Mouse (Mus musculus) limb, embryonic 14.5 days (tissue): ENCODE data around the gene Ube2d1. TPM values are rescaled to one million over a fixed set of nuclear protein-coding genes. Genes with fewer than 3 reads are reported as not detected.

Source experiments
- ATAC-seq: fragments of 200-750 bp; cut with Nextera tagmentation; 2 replicates; pipeline ENCODE4 v1.8.0; 2017; ENCODE audit warnings: low read depth, moderate number of reproducible peaks, moderate TSS enrichment; ENCODE audit not compliant: low FRiP score
- DNase-seq: peaks from one replicate; pipeline ENCODE4 v3.0.0-alpha.2; 2015; ENCODE audit warnings: low spot score
- H3K27ac ChIP-seq: fragments of 300-500 bp; sonication (generic); replicated peaks from 2 replicates; pipeline ENCODE4 v1.5.1; 2014; ENCODE audit warnings: low read depth, mild to moderate bottlenecking, low read length, moderate library complexity, mixed read lengths
- H3K27me3 ChIP-seq: fragments of 300-500 bp; sonication (generic); 2 replicates; pipeline ENCODE4 v1.6.1; 2014; ENCODE audit warnings: low read length, mixed read lengths; ENCODE audit not compliant: control insufficient read depth, insufficient read depth
- H3K36me3 ChIP-seq: fragments of 300-500 bp; sonication (generic); 2 replicates; pipeline ENCODE4 v1.6.1; 2014; ENCODE audit warnings: mild to moderate bottlenecking, low read length, moderate library complexity, mixed read lengths; ENCODE audit not compliant: control insufficient read depth, insufficient read depth
- H3K4me1 ChIP-seq: fragments of 300-500 bp; sonication (generic); 2 replicates; pipeline ENCODE4 v1.6.1; 2014; ENCODE audit warnings: antibody characterized with exemption, low read length, mixed read lengths; ENCODE audit not compliant: control insufficient read depth, insufficient read depth
- H3K4me2 ChIP-seq: fragments of 300-500 bp; sonication (generic); replicated peaks from 2 replicates; pipeline ENCODE4 v1.6.1; 2014; ENCODE audit warnings: low read depth, mild to moderate bottlenecking, low read length, moderate library complexity; ENCODE audit not compliant: severe bottlenecking
- H3K4me3 ChIP-seq: fragments of 300-500 bp; sonication (generic); replicated peaks from 2 replicates; pipeline ENCODE4 v1.5.1; 2014; ENCODE audit warnings: low read length
- H3K9ac ChIP-seq: fragments of 300-500 bp; sonication (generic); 2 replicates; pipeline ENCODE4 v1.6.1; 2014; ENCODE audit warnings: mild to moderate bottlenecking, low read depth, low read length, moderate library complexity; ENCODE audit not compliant: severe bottlenecking
- H3K9me3 ChIP-seq: fragments of 300-500 bp; sonication (generic); 2 replicates; pipeline ENCODE4 v1.6.1; 2016; ENCODE audit warnings: low read length; ENCODE audit not compliant: control insufficient read depth
- POLR2A ChIP-seq: fragments of 200-500 bp; IDR thresholded peaks from 2 replicates; pipeline ENCODE4 v1.8.0; 2012; ENCODE audit warnings: inconsistent platforms, mild to moderate bottlenecking, moderate library complexity, borderline replicate concordance; ENCODE audit not compliant: insufficient read depth, insufficient read length; ENCODE audit errors: extremely low read depth
- WGBS: fragments of 180-500 bp; shearing (Covaris S2); extraction: QIAGEN DNeasy Blood & Tissue Kit; methylation state at CpG from one replicate; pipeline ENCODE4 v1.1.7; 2014; 5-methylcytosine and 5-hydroxymethylcytosine counted together
- polyA plus RNA-seq, 2 experiments: library from polyadenylated mRNA; depleted of rRNA in 1 of 2; stranded (reverse) in 1 of 2; unstranded in 1 of 2; fragments of >200 nt; fragmentation: Nextera tagmentation in 1 of 2; extraction: Ambion mirVana in 1 of 2; gene quantifications; 2 replicates each; pipeline versions ENCODE4 v1.2.1 to v1.2.3; 2012 to 2014

Gene Ube2d1
- polyA plus RNA-seq, 2 experiments: 76.3 to 89.5 TPM

DNA sequence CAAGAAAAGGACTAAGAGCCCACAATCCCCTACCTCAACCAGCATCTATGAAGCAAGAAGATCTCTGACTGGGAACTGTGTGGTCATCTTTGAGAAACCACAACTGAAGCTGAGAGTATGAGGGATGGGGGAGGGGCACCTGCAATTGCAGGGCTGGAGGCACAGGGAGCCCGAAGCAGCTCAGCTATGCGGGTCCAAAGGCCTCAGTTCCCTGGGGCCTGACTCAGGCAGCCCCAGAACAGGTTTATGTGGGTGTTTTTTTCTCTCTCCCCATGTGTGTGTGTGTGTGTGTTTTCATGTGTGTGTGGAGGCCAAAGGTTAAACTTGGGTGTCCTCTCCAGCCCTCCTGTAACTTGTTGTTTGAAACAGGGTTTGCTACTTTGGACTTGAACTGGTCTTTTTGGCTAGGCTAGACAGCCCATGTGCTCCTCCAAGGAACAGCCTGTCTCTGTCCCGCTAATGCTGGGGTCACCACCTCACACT lies 6.2 kb upstream of the Ube2d1 start:
- ATAC-seq: no peak
- no peak for TF ChIP-seq POLR2A
- WGBS: 18% methylated on average over 3 of the region's 3 CpGs
- DNase-seq: no peak
- Histone ChIP-seq H3K4me1 (0 out of 2 replicates have a peak, but pooled peaks cover 3% of the 10 kb centered on the region), H3K4me3 (no peak overlapping the region), H3K9ac (no peak overlapping the region), H3K36me3 (no peaks in the 10 kb centered on the region), H3K27ac (no peak overlapping the region), H3K9me3 (no peaks in the 10 kb centered on the region), H3K4me2 (no peak overlapping the region), H3K27me3 (no peaks in the 10 kb centered on the region)

DNA sequence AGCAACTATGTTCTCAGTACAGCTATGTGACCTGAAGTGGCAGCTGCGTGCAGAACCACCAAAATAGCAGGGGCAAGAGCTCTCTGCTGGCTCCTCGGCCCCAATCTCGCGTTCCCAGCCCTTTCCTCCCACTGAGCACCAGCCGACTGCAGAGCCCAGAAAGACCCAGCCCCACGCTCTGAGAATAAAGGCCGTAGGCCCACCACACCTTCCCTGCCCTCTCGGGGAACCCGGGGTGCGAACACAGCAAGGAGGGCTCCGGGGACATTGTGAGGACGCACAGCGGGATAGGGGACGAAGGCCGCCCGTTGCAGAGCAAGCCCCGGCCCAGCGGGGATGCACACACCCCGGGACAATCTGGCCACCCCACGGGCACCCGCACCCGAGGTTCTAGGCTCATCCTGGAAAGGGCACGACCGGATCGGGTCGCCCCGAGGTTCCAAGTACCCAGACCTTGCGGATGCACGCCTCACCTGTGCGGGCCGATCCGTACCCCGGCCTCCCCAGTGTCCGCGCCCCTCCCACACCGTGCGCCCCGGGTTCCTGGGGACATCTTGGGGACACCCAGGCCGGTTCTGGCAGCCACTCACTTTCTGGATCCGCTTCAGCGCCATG lies 444 bp downstream of the Ube2d1 start:
- H3K4me1 ChIP-seq: peaks cover 14% of the 10 kb centered on the region
- 0 out of 2 replicates have a peak, but pooled peaks cover 3% of the 10 kb centered on the region for H3K36me3 ChIP-seq
- ATAC-seq (peak; percentile 77), DNase-seq (peak; percentile 28)
- peak overlapping the region; percentile 70 for H3K4me2 ChIP-seq
- H3K27ac ChIP-seq: peak overlapping the region; percentile 48; the same call in 1 of the 2 replicates
- peak overlapping the region; percentile 94 for H3K9ac ChIP-seq
- 0 out of 2 replicates have a peak, but pooled peaks have one; percentile 15 for TF ChIP-seq POLR2A
- H3K27me3 ChIP-seq: no peaks in the 10 kb centered on the region
- H3K4me3 ChIP-seq: peak overlapping the region; percentile 79
- under 1% methylated on average over 32 of the region's 41 CpGs for WGBS
- H3K9me3 ChIP-seq: no peaks in the 10 kb centered on the region

DNA sequence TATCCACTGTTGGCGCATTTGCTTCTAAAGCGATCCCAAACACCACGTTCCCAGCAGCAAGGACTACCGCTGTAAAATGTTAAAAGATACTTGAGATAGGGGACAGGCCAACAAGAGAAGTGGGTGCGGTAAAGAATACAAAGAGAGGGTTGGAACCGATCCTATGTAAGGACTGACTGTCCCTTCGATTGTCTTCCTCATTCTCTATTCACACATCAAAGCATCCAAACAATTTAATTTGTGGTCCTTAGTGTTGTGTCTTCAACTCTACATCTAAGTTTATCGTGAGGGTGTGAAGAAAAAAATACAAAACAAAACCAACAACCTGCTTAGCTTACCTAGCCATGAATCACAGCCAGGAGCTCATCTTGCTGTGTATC lies 941 bp downstream of the Ube2d1 start:
- Histone ChIP-seq H3K27ac (no peak overlapping the region), H3K9me3 (no peaks in the 10 kb centered on the region), H3K36me3 (0 out of 2 replicates have a peak, but pooled peaks cover 3% of the 10 kb centered on the region), H3K4me3 (peak overlapping the region; percentile 79), H3K4me1 (peaks cover 14% of the 10 kb centered on the region), H3K9ac (peak overlapping the region; percentile 94), H3K27me3 (no peaks in the 10 kb centered on the region), H3K4me2 (peak overlapping the region; percentile 70)
- DNase-seq (no peak), ATAC-seq (no peak)
- WGBS: 11% methylated on average over 8 of the region's 8 CpGs
- no peak for TF ChIP-seq POLR2A

DNA sequence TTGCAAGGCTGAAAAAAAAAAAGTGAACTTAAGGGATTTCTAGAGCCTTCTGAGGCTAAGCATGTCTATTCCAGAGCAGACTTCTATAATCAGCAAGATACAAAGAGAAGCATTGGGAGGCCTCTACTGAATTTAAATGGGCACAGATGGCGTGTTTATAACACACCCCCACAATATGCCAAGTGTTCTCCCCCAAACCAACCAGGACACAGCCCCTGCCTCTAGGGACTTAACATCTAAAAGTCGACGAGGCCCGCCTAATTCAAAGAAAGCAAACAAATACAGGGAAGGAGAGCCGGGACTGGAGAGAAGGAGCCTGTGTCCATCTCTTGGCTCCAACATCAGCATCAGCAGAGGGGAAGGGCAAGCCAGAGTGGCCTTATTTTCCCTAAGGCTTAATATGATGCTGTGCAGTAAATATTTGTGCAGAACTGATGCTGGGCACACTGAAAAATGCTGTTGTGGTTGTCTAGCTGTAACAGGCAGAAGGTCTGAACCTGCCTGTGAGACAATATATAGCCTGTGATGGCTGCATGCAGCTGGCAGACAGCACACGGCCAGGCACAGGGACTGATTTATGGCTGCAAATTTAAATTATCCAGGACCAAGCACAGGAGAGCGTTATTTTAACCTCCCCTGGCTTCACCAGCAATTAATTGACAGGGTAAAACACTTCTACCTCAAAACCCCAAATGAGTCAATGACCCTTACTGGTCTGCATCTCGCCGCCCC lies 11.9 kb downstream of the Ube2d1 start:
- Histone ChIP-seq H3K9ac (no peak overlapping the region), H3K27me3 (no peaks in the 10 kb centered on the region), H3K36me3 (no peaks in the 10 kb centered on the region), H3K4me3 (no peak overlapping the region), H3K27ac (no peak overlapping the region), H3K4me2 (no peak overlapping the region), H3K9me3 (no peaks in the 10 kb centered on the region), H3K4me1 (peaks cover 6% of the 10 kb centered on the region)
- TF ChIP-seq POLR2A: no peak
- 42% methylated on average over 9 of the region's 9 CpGs for WGBS
- DNase-seq (no peak), ATAC-seq (no peak)

DNA sequence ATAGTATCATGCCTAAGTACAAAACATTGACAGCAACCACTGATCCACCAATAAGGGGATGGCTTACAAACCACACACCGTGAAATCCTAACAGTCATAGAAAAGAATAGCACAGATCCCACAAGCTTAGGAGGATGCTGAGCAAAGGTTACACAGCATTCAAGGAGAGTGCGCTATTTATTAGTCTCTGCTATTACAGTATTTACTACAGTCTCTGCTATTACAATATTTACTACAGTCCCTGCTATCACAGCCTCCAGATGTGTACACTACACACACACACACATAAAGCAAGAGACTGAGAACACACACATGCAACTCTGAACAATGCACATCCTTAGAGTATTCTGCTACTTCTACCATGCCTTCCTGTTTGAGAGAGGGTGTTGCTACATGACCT lies 17.1 kb downstream of the Ube2d1 start:
- H3K9me3 ChIP-seq: no peaks in the 10 kb centered on the region
- 83% methylated on average over 2 of the region's 2 CpGs for WGBS
- no peak overlapping the region for H3K4me3 ChIP-seq
- H3K27ac ChIP-seq: no peak overlapping the region
- H3K9ac ChIP-seq: no peak overlapping the region
- no peaks in the 10 kb centered on the region for H3K36me3 ChIP-seq
- TF ChIP-seq POLR2A: no peak
- DNase-seq: no peak
- no peak overlapping the region for H3K4me2 ChIP-seq
- no peaks in the 10 kb centered on the region for H3K27me3 ChIP-seq
- ATAC-seq: no peak
- peaks cover under 1% of the 10 kb centered on the region; the same call in 1 of the 2 replicates for H3K4me1 ChIP-seq
